Mouse (Mus musculus) forebrain, embryonic 11.5 days (tissue): ENCODE results near the gene Ier5. TPM values are rescaled to one million over a fixed set of nuclear protein-coding genes. Genes with fewer than 3 reads are reported as not detected.

Source experiments
- ATAC-seq: fragments of 200-750 bp; cut with Nextera tagmentation; replicated peaks from 2 replicates; pipeline ENCODE4 v1.8.0; 2017; ENCODE audit warnings: moderate TSS enrichment; ENCODE audit not compliant: low FRiP score
- DNase-seq: peaks from one replicate; pipeline ENCODE4 v3.0.0-alpha.2; 2017; ENCODE audit warnings: low spot score
- H3K27ac ChIP-seq: fragments of 300-500 bp; sonication (generic); 2 replicates; pipeline ENCODE4 v1.5.1; 2014; ENCODE audit warnings: low read depth, low read length
- H3K27me3 ChIP-seq: fragments of 300-500 bp; sonication (generic); 2 replicates; pipeline ENCODE4 v1.6.1; 2014; ENCODE audit warnings: mild to moderate bottlenecking, low read length, mixed read lengths; ENCODE audit not compliant: control insufficient read depth, insufficient read depth
- H3K36me3 ChIP-seq: fragments of 300-500 bp; sonication (generic); 2 replicates; pipeline ENCODE4 v1.6.1; 2014; ENCODE audit warnings: mild to moderate bottlenecking, low read length, moderate library complexity, mixed read lengths; ENCODE audit not compliant: control insufficient read depth, insufficient read depth
- H3K4me1 ChIP-seq: fragments of 300-500 bp; sonication (generic); replicated peaks from 2 replicates; pipeline ENCODE4 v1.6.1; 2014; ENCODE audit warnings: low read length, mixed read lengths; ENCODE audit not compliant: control insufficient read depth, insufficient read depth
- H3K4me2 ChIP-seq: fragments of 300-500 bp; sonication (generic); 2 replicates; pipeline ENCODE4 v1.6.1; 2014; ENCODE audit warnings: low read depth, mild to moderate bottlenecking, low read length, moderate library complexity, mixed read lengths; ENCODE audit not compliant: severe bottlenecking
- H3K4me3 ChIP-seq: fragments of 300-500 bp; sonication (generic); 2 replicates; pipeline ENCODE4 v1.5.1; 2014; ENCODE audit warnings: low read depth, low read length
- H3K9ac ChIP-seq: fragments of 300-500 bp; sonication (generic); 2 replicates; pipeline ENCODE4 v1.6.1; 2014; ENCODE audit warnings: low read length
- H3K9me3 ChIP-seq: fragments of 300-500 bp; sonication (generic); 2 replicates; pipeline ENCODE4 v1.6.1; 2016; ENCODE audit warnings: low read length, mixed read lengths; ENCODE audit not compliant: control insufficient read depth
- WGBS: fragments of 180-500 bp; shearing (Covaris S2); extraction: QIAGEN DNeasy Blood & Tissue Kit; methylation state at CpG from one replicate; pipeline ENCODE4 v1.1.7; 2014; 5-methylcytosine and 5-hydroxymethylcytosine counted together
- polyA plus RNA-seq: library from polyadenylated mRNA; unstranded; fragments of >200 nt; fragmentation: Nextera tagmentation; extraction: Ambion mirVana; gene quantifications from 2 replicates; pipeline ENCODE4 v1.2.1, GENCODE M21; 2014

Ier5 gene
- polyA plus RNA-seq, 1 experiment from 2014 or later: 19.4 TPM

- no peaks in the 10 kb centered on the region for H3K27me3 ChIP-seq
- H3K27ac ChIP-seq: no peak overlapping the region
- no peak for DNase-seq
- WGBS: 89% methylated on average over 9 of the region's 9 CpGs
- no peaks in the 10 kb centered on the region for H3K36me3 ChIP-seq
- no peaks in the 10 kb centered on the region for H3K9me3 ChIP-seq
- ATAC-seq: no peak
- no peak overlapping the region for H3K4me2 ChIP-seq
- no peak overlapping the region for H3K9ac ChIP-seq
- peaks cover 22% of the 10 kb centered on the region for H3K4me1 ChIP-seq
- H3K4me3 ChIP-seq: no peak overlapping the region
Observed at GRCm38 (mm10) chr1:155050897-155051592, 48.4 kb downstream of the Ier5 start.

- DNase-seq (peak; percentile 64), ATAC-seq (peak; percentile 62)
- H3K9me3 ChIP-seq: no peaks in the 10 kb centered on the region
- peaks cover 22% of the 10 kb centered on the region for H3K4me1 ChIP-seq
- H3K27me3 ChIP-seq: no peaks in the 10 kb centered on the region
- no peak overlapping the region for H3K4me3 ChIP-seq
- no peak overlapping the region for H3K9ac ChIP-seq
- no peaks in the 10 kb centered on the region for H3K36me3 ChIP-seq
- no peak overlapping the region for H3K4me2 ChIP-seq
- 56% methylated on average over 5 of the region's 5 CpGs for WGBS
- H3K27ac ChIP-seq: no peak overlapping the region
Observed at GRCm38 (mm10) chr1:155050174-155050573, 49.3 kb downstream of the Ier5 start.

DNA sequence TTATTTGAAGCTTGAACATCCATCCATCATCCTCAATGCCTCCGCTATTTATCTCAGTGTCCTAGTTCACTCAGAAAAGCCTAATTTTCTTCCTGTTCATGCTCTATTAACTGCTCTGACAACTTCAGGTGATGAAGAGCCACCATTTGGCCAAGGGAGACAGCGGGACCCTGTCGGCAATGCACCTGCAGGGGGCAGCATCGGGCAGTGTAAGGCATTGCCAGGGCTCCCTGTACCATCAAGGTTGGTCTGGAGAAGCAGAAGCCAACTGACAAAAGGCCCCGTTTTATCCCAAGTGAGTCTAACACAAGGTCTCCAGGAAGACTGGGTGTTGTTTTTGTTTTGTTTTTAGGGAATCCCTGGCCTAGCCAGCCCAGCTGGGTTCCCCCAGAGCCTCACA, 50.5 kb downstream of the Ier5 start:
- ATAC-seq (peak; percentile 73), DNase-seq (peak; percentile 95)
- H3K4me2 ChIP-seq: no peak overlapping the region
- no peaks in the 10 kb centered on the region for H3K36me3 ChIP-seq
- no peak overlapping the region for H3K4me3 ChIP-seq
- no peaks in the 10 kb centered on the region for H3K27me3 ChIP-seq
- no peaks in the 10 kb centered on the region for H3K9me3 ChIP-seq
- peaks cover 22% of the 10 kb centered on the region for H3K4me1 ChIP-seq
- H3K9ac ChIP-seq: no peak overlapping the region
- no peak overlapping the region for H3K27ac ChIP-seq
- WGBS: 5% methylated on average over 5 of the region's 5 CpGs

Other genes starting within 250 kb of the Ier5 start
- 1.4 and 1.7 TPM in 2 replicates for gene Cacna1e, start 215.1 kb downstream of the Ier5 start, polyA plus RNA-seq
- gene Mr1, start 47.2 kb upstream of the Ier5 start, polyA plus RNA-seq: 0.55 and 0.96 TPM in 2 replicates
- gene Stx6, start 59.1 kb upstream of the Ier5 start, polyA plus RNA-seq: 102 and 119 TPM in 2 replicates
- 3.2 and 3.3 TPM in 2 replicates for gene BC034090, start 144.8 kb upstream of the Ier5 start, polyA plus RNA-seq